Mouse (Mus musculus) lung, postnatal 25 days (tissue): ENCODE data around the gene Mrpl36.

Source experiments
- DNase-seq: peaks from one replicate; pipeline ENCODE4 v3.0.0; 2022; ENCODE audit warnings: low spot score

The Mrpl36 gene

GRCm38 (mm10) chr13:73327827-73328698 lies at the start of gene Mrpl36, which contains the start of gene Ndufs6:
Gene Mrpl36, plus strand, starts transcription at chr13:73328513.
Gene Ndufs6, minus strand, starts transcription at chr13:73328542.
- DNase-seq = peak; percentile 94

- DNase-seq = no peak
These were observed 49.1 kb upstream of the Mrpl36 start for GRCm38 (mm10) chr13:73279196-73279595.

DNA sequence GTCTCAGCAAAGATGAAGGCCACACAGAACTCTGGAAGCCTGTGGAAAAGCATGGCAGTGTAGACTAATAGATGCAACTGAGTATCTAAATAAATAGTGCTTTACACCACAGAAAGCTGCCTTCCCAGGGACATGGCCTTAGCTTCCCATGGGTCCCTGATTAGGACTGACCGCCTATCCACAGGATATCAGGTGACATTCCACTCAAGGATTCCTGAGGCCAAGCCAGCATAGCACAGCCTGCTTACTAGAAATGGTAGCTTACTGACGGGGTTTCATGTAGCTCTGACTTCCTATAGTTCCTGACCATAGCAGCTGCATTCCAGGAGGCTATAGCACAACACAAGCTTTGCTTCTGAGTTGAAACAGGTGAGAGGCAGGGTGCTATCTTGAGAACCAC lies 45.9 kb upstream of the Mrpl36 start:
- no peak for DNase-seq

DNA sequence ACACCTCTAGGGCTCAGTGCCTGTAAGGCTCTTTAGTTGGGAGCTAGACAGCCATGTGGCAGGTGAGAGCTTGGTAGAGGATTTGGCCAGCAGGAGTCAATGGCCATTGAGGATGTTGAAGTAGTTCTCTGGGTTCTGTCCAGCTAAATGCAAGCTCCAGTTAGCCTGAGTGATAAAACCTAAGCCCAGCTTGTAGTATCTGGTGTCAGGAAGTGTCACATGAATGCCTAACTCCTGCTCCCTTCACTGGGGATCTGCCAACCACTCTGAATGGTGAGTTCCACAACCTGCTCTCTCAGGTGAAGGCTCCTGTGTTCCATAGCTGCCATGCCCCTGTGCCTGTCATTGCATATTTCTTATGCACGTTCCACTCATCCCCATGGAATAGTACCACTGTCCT lies 44.8 kb upstream of the Mrpl36 start:
- no peak for DNase-seq

DNA sequence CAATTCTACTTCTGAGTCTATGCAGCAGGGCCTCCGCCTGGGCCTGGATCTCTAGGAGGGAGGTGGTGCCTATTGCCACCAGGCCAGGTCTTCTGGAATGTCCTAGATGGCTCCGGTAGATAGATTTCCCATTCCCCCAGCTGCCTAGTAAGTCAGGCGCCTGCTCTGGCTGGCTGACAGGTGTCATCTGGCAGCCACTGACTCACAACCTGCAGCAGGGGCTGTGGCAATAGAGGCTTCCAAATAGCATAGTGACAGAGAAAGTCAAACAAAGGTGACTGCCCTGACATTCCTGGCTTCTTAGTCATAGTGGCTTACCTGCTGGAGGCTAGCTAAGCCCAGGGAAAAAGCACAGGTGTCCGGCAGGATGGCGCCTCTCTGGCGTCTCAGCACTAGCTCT lies 38.1 kb upstream of the Mrpl36 start:
- no peak for DNase-seq

- DNase-seq = no peak
These were observed 37.2 kb upstream of the Mrpl36 start for GRCm38 (mm10) chr13:73291102-73291501.

GRCm38 (mm10) chr13:73298717-73299116 lies 29.6 kb upstream of the Mrpl36 start:
- no peak for DNase-seq

DNA sequence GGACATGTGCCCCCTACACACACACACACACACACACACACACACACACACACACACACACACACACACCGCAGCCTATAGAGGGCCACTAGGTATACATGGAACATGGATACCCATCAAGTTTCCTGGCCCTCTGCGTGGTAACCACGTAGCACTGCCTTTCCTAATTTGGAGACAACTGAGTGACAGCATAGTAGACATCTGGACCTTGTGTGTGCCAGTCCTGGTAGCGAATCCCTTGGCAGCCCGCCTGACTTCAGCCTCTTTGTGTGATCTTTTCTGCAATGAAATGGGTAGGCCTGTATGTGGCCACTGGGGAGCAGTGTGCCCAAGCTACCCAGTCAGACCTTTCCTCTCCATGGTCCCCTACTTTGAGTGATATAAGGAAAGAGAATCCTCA lies 29.0 kb upstream of the Mrpl36 start:
- no peak for DNase-seq

DNA sequence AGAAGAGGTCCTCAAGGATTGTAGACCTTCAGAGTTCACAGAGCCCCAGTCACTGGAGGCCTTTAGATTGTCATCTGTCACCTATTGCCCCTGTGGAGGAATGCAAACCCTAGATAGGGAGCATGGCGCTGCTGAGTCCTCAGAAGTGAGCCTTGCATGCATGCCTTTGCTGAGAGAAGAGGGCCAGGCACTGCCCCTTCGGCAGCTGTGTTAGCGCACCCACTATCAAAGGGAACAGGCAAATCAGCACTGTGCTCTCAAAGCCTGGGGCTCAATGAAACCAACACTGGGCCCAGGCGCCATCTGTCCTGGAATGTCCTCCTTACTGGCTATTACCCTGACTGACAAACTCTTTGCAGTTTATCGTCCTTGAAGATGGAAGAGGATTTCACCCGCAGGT lies 23.6 kb upstream of the Mrpl36 start:
- DNase-seq = no peak

DNA sequence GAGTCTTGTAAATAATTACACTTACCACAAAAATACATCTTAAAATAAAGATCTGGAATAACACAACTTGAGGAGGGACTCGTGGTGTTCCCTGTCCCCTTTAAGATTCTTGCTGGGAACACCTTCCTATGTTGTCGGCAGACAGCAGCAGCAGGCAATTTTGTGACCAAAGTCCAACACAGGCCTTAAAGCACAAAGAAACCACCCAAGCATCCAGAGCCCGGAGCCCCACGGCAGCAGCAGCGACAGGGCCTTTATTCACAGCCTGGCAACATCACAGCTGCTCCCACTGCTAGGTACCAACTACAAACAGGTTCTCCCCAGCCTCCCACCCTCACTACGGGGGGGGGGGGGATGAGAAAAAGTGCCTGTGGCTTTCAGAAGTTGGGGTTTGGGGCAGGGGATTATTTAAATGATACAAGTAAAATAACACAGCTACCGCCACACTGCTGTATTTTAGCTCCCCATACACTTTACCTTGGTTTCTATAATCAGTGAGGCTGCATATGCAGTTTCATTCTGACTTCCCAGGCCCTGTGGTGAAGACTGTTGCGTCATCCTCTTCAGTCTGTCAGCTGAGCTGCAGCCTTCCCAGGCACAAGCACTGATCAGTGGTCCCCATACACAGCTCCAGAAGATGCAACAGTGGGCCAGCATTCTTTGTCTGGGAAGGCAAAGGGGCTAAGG lies 22.8 kb upstream of the Mrpl36 start:
- no peak for DNase-seq

DNA sequence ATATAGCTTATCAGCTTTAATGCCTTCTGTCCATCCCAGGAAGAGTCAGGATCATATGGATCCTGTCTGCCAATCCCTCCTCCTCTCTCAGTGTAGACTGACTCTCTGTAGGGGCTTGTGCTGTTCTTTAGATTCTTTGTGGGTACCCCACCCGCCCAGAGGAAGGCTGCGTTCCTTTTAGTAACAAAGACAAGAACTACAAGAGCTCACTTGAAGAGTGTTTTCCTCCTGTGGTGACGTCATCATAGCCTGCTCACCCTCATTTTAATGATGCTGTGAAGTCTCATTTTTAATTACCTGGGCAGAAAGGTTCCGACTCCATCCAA lies 22.3 kb upstream of the Mrpl36 start:
- no peak for DNase-seq

- no peak for DNase-seq
These were observed 21.9 kb upstream of the Mrpl36 start for GRCm38 (mm10) chr13:73306430-73306829.

DNA sequence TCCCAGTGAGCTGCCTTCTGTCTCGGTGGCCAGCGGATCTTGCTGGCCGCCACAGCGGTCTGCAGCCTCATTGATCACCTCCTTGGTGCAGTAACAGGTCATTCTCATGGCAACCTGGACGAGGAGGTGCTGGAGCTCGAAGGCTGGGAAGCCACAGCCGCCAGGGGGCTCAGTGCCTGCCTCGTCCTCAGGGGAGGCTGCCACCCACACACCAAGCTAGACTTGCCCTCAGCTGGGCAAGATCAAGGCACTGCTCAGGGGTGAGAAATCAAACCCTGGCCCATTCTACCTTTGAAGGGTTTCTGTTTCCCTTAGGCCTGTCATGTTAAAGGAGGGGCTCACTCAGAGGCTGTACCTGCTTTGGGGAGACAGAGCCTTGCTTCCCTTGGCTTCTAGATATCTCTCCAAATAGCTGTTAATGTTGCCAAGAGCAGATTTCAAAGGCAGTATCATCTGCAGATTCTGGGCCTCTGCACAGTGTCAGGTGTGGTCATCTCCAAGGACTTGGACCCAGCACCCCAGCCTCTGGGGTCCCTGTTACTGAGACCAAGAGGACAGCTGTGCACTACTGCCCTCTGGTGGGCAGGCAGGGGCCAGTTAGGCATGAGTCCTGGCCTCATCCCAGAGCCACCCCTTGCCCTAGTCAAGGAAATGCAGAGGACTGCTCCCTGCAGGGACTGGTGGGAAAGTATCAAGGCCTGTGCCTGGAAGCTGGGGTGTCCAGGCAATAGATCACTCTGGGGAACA lies 18.0 kb upstream of the Mrpl36 start:
- no peak for DNase-seq

GRCm38 (mm10) chr13:73320048-73320447 lies 8.3 kb upstream of the Mrpl36 start:
- no peak for DNase-seq

DNA sequence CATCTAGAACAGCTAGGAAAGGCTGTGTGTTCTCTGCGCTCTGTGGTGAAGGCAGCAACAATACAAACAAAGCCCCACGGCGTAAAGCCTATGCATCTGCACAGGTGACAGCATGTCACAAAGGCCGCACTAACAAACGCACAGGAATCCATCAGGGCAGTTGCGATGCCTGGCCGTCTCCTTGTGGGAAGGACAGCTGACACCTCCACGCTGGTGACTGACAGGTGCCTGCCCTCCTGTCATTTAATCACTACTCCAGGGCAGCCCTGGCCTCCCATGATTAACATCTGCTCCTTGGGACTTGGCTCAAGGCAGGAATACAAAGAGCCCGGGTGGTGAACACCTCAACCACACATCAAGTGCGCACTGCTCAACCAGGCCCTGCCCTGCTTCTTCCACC lies 5.7 kb upstream of the Mrpl36 start:
- DNase-seq = no peak

GRCm38 (mm10) chr13:73323406-73323805 lies 4.9 kb upstream of the Mrpl36 start:
- DNase-seq = no peak

DNA sequence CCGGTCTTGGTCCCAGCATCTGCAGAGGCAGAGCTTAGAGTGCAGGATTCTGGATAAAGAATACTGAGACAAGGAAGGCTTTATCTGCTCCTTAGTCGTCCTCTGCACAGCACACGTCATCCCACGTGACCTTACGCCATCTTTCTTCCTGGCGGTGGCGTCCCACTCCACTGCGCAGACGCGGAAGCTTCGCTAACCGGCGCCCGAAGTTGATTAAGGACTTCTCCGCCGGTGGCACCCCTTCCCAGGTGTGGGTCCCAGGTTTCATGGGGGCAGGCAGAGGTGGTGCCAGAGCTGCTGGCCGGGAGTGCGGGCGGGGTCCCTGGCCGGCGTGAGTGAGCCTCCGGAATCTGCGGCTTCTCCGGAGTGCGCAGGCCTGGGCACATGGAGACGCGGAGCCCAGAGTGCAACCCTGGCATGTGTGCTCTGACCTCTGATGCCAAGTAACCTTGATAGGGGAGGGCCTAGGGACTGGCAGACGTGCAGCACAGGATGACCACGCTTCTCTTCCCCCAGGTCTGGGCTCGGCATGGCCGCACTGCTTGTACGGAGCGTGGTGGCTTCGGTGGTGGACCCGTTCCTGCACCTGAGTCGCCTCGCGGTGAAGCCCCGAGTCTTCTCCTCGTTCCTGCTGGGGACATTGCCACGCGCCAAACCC lies 2.7 kb downstream of the Mrpl36 start:
- DNase-seq = peak; percentile 90

DNA sequence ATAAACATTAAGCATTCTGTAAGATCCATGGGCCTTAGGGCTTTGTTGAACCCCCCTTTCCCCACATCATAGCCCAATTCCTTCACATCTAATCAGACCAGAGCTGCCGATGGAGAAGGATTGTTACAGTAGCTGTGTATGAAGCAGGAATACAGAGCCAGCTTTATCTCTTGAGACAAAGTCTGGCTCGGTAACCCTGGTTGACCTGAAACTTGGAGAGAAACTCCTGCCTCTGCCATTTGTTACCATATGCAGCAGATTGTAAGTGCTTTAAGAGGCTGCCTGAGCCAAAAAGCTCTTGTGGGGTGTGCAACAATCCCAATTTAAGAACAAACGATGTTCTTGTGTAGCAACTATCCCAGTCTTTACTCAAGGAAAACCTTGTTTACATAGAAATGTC lies 3.4 kb downstream of the Mrpl36 start:
- no peak for DNase-seq

- DNase-seq = no peak
These were observed 8.4 kb downstream of the Mrpl36 start for GRCm38 (mm10) chr13:73336753-73337152.

DNA sequence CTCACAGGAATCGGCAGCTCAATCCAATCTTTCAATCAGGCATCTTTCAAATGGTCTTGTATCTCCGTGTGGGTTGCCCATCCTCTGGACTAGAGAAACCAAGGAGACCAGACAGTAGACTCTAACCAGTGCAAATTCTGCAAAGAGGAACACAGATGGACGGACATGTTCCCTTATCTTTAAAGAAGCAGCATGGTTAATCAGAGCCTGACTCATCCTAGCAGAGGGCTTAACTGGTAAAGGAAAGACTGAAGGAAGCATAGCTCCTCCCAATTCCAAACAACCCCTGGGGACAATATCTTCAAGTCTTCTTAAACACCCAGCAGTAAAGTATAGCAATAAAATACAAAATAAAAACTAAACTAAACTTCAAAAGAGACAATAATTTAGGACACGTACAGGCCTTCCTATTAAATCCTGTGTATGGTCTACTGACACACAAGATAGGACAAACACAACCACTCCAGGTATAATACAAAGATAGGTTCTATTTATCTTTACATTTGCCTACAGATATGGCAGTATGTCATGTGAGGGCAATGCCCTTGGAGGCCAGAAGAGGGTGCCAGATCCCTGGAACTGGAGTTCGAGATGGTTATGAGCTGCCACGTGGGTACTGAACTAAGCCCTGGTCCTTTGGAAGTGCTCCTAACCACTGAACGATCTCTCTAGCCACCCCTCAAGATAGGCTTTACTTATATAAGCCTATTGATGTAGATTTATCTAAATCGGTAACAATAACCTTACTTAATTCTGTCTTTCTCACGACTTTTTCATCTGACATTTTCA lies 17.0 kb downstream of the Mrpl36 start:
- no peak for DNase-seq

GRCm38 (mm10) chr13:73346131-73346530 lies 17.8 kb downstream of the Mrpl36 start:
- DNase-seq = no peak

DNA sequence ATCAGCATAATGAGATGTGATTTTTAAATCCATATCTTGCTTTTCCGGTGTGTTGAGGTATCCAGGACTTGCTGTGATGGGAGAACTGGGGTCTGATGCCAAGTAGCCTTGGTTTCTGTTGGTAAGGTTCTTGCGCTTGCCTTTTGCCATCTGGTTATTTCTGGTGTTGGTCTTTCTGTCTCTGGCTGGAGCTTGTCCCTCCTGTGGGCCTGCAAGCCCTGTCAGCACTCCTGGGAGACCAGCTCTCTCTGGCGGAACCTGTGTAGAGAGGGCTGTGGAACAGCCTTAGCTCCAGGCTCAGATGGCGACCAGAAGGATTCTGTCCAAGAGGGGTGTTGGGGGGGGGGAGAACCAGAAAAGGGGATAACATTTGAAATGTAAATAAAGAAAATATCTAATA lies 18.4 kb downstream of the Mrpl36 start:
- DNase-seq = no peak
